Mouse (Mus musculus) testis, postnatal 10 days (tissue): Measurements from ENCODE around the gene Acvr1b.

ENCODE experiments used
- DNase-seq: peaks from one replicate; pipeline ENCODE4 v3.0.0; 2021; ENCODE audit warnings: low spot score

Gene Acvr1b

DNA sequence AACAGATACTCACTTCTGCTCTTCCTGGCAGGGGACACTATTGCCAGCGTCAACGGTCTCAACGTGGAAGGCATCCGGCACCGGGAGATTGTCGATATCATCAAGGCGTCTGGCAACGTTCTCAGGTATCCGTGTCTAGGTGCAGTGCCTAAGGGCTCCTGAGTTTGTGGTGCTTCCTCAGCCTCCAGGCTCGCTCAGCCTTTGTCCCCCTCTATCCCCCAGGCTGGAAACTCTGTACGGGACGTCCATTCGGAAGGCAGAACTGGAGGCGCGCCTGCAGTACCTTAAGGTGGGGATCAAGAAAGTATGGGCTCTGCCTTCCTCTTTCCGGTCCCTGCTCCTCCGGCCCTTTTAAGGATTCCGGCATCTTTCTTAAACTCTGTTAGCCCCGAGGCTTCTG is 56.6 kb downstream of the Acvr1b start:
- no peak for DNase-seq

DNA sequence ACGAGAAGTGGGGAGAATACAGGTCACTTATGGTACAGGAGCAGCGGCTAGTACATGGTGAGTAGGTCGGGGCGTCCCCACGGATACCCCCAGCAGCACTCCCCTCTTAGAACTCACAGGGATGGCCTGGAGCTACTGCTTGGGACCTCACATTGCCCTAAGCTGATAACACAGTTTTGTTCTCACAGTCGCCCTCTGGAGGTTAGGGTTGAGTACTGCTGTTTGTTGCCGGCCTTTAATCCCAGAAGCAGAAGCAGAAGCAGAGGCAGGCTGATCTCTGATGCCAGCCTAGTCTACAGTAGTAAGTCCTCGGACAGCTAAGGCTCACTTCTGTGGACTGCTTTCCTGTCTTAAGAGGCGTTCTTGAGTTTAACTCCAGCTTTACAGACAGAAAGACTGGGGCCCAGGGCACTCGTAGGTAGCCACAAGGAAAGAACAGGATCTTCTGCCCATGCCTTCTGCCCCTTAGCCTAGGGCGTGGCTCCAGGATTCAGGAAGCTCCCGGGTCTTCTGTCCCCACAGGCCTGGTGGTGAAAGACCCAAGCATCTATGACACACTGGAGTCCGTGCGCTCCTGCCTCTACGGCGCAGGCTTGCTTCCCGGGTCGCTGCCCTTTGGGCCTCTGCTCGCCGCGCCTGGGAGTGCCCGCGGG is 57.3 kb downstream of the Acvr1b start:
- DNase-seq, result no peak

DNA sequence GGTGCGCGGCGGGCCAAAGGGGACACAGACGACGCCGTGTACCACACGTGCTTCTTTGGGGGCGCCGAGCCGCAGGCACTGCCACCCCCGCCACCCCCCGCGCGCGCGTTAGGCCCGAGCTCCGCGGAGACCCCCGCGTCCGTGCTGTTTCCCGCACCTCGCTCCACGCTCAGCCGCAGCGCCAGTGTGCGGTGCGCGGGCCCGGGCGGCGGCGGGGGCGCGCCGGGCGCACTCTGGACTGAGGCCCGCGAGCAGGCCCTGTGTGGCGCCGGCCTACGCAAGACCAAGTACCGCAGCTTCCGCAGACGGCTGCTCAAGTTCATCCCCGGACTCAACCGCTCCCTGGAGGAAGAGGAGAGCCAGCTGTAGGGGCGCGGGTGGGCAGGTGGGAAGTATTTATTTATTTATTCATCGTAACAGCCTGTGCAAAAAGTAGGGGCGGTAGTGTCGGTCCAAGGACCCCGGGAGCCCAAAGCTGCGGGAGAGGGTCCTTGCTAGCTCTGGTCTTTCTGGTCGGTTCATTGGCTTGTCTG is 57.8 kb downstream of the Acvr1b start:
- DNase-seq, result no peak

DNA sequence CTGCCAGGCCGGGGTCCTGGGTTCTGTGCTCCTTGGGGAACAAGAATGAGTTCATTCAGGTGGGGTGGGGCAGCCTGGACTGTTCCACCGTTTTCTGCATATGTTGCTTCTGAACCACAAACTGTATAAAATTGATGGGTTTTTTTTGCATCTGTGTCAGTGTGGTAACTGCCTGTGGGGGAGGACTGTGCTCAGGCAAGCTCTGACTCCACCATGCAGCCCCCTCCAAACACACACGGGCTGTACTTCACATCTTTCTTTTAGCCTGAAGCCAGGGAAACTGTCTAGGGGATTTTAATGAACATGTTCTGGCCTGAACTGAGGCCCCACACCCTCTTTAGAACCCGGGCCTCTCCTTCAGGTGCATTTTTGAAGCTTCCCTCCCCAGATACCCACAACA is 58.7 kb downstream of the Acvr1b start:
- no peak for DNase-seq

DNA sequence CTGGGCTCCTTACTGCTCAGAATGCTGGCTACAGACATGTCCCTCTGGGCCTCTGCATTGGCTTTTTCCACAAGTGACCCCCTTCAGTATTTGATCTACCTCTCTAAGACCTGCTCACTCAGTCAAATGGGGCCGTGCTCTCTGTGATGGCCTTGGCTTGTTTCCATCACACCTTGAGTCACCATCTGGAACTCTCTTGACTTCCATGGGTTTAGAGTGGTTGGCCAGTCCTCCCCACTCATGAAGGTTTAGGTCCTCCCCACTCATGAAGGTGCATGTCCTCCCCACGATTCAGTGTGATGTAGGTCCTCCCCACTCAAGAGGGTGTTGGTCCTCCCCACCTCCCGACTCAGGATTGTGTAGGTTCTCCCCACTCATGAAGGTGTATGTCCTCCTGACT is 59.3 kb downstream of the Acvr1b start:
- DNase-seq, result no peak

DNA sequence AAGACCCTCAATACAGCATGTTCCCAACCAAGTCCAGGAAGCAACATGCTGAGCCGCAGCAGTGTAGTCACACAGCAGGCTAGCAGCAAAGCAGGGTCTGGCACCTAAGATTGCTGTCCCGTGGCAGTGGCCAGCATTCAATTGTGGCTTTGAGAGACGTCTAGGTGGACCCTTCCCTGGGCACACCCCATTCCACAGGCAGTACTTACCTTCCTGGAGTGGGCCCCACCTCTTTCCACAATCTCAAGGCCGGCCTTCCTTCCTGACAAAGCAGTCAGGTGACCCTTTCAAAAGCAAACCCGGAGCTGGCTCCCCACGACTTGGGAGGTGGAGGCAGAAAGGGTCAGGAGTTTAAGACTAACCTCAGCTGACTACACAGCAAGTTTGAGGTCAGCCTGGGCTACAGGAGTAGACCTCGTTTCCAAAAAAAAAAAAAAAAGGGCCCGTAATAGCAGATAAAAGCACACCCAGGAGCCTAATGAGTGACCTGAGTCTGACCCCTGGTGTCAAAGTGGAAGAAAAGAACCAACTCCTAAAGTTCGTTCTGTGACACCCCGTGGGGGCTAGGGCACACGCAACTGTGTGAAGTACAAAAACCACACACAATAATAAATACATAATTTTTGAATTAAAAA is 59.9 kb downstream of the Acvr1b start:
- no peak for DNase-seq

DNA sequence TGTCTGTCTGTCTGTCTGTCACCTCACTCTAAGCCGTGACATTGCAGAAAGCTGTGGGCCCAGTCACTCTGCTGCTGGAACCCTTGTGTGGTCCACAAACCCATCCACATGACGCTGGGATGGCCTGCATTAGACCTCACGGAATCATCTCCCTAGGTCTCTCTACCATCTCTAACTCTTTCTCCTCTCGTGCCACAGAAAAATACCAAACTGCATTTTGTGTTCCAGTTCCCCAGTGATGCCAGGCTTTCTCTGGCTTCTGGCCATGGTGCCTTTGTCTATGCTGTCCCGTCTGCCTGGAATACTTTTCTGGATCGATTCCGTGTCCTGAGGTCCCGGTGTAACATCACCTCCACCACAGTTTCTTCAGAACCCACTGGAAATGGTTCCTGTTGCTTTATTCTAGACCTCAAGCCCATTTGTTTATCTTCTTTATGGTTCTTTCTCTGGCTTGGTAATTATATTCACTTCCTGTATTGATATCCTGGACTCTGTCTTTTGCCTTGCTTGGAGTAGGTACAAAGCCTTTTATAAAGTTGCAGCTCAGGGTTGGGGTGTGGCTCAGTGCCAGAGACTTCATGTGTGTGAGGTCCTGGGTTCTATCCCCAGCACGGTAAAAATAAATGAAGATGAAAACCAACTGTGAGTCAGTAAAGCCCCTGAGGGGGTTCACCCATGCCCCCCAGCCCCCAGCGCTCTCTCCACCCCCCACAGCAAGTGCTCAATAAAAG is 60.9 kb downstream of the Acvr1b start:
- DNase-seq, result no peak

DNA sequence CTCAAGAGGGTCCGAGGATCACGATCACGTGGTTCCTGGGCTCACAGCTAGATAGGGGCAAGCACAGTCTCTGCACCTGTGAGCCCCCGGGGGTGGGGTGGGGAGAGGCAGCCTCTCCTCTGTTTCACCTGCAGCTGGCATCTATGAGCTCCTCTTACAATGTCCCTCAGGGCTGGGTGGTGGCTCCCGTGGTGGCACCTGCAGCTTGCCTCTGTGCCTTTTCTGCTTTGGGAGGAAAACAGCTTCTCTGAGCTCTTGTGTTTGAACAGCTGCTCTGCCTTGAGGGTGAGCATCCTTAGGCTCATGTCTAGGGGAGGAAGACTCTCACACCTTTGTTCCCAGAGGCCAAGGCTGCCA is 61.5 kb downstream of the Acvr1b start:
- no peak for DNase-seq

DNA sequence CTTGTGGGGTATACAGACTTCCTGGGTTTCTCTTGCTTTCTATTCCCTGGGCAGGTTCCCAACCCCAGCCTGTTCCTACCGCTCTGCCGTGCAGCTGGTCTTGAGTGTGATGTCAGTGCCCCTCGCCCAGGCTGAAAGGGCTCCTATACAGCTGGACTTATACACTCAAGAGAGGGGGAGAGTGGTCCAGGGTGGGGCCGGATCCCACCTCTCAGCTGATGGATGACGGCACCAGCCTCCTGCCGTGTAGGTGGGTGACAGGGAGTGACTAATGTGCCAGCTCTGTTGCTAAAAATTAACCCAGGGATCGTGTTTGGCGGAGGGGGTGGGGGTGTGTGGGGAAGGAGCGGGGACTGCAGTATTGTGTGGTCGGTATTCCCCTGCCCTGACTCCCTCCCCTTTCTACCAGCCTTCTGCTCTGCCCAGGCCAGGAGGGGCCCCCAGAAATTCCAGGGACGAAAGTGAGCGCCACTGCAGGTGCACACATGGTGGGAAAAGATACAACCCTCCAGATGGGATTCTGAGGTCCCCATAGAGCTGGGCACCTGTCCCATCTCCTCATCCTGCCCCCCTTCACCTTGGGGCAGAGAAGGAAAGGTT is 62.0 kb downstream of the Acvr1b start:
- no peak for DNase-seq

DNA sequence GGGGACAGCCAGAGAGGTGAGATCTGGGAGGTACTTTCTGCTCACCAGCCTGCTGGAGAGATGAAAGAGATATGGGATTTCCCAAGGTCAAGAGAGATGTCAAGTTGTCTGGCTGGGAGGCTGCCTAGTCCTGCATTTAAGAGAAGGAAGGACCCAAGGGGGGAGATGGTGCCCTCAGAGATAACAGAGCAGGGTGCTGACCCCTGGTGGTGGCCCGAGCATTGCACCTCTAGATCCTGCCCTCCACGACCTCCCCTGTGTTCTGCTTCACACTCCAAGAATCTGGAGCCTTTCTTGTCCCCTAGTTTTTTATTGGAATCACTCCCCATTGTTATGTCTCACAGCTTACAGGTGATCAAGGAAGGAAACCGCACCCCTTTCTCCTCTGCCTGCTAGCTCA is 63.0 kb downstream of the Acvr1b start:
- peak; percentile 88 for DNase-seq

DNA sequence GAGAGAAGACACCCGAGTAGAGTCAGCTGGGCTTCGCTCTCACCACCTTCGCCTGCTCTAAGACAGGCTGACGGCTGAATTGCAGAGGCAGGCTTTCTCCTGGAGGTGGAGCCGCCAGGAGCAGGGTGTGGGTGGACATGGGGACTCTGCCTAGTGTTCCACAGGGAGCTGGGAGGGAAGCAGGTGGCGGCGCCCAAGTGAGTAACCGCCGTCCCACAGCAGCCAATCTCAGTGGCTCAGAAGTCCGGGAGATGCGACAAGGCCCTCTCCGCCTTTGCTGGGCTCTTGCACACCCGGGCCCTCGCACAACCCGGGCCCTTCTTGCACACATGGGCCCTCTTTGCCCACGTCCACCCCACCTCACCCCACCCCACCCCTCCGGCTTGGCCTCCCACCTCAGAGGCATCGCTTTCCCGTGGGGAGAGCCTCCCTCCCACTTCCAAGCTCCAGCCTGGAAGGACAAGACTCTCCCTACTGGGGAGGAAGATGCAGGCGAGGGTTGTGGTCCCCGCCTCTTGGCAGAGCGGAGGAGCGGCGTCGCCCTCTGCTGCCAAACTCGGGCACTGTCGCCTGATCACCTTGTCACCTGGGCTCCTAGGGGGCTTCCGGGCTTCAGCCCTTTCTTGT is 65.1 kb downstream of the Acvr1b start:
- peak; percentile 81 for DNase-seq

DNA sequence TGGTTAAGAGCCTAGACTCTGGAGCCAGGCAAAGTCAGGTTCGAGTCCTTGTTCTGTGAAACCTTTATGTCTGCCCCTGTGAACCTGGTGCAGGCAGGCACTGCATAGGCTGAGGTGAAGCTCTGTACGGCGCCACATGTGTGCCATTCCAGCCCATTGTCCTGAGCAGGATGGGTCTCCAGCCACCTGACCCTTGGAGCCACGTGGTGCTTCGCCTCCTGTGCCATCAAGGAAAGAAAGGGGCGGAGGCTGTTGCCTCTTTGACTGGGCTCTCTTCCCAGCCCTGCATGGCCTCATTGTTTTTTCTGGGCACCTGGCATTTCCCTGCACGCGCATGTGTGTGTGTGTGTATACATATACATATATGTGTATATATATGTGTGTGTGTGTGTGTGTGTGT is 66.0 kb downstream of the Acvr1b start:
- no peak for DNase-seq

DNA sequence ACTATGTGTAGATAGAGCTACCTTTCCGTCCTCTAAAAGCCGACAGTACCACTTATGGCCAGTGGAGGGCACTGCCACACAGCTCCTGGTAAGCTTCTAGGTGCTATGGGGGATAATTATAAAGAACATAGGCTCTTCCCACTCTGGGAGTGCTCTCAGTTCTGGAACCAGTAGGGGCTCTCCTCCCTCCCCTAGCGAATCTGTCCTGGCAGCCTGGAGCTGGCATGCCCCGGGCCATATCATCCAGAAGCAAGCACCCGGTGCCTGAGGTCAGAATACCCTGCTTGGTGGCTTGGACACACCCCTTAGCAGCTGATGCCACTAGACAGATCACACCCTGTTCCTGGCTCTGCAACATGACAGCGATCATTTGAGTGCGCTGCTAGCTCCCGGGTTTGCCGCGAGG is 66.9 kb downstream of the Acvr1b start:
- DNase-seq, result peak; percentile 90

DNA sequence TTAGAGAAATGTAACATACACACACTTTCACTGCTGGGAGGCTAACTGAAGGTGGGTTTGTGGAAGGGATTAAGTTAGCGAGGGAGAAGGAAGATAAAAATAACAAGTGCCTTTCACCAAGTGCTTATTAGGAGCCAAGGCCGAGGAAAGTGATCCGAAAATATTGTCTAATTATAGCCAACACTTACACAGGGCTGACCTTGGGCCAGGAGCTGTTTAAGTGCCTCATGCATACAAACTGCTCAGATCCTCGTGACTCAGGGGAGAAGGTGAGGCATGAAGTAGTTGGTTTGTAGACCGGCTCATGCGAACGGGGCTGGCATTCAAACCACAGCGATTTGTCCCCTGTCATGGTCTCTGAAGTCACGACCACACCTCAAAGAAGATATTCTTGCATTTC is 67.4 kb downstream of the Acvr1b start:
- DNase-seq, result no peak

DNA sequence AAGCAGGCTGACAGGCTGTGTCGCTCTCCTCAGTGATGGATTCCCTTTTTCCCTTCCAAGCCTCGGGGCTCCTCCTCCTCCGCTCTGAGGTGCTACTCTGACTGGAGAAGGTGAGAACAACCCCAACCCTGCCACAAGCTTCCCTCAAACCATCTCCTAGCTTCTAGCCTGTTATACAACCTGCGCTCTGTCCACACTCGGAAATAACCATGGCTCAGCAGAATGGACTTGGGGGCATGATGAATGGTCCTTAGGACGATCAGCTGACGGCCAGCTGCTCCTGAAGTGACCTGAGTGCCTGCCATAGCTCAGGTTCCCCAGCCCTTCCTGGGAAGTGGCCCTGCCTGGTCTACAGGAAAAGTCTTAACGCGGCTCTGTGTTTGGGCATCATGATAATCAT is 68.0 kb downstream of the Acvr1b start:
- DNase-seq, result no peak

DNA sequence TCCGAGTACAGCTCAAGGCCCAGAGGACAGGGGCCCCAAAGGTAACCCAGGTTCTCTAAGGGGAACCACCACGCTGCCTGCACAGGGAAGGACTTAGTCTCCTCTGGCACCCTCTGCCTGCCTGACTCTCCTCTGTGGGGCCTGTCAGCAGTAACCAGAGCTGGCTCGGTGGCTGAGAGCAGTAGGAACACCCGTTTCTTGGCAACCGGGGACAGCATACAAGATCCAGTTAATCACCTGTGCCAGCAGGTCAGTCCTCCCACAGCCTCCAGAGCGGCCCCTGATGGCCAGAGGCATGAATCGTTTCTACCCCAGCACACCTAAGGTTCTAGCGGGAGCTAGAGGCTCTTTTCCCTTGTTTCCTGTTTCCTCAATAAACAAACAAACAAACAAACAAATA is 68.8 kb downstream of the Acvr1b start:
- DNase-seq, result peak; percentile 77

DNA sequence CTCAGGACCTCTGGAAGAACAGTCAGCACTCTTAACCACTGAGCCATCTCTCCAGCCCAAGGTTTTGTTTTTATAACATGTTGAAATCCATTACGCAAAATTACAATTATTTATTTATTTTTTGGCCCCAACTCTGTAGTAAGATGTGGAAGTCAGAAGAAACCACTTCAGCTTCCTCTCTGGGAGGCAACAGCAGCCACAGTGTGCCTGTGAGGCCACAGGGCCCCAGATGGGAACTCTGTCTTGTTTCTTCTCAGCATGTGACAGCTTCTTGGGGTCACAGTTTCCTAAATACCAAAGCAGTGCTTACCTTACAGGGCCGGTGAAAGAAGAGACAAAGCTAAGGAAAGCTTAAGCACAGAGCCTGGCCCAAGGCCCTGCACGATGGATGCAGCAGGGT is 70.1 kb downstream of the Acvr1b start:
- no peak for DNase-seq

DNA sequence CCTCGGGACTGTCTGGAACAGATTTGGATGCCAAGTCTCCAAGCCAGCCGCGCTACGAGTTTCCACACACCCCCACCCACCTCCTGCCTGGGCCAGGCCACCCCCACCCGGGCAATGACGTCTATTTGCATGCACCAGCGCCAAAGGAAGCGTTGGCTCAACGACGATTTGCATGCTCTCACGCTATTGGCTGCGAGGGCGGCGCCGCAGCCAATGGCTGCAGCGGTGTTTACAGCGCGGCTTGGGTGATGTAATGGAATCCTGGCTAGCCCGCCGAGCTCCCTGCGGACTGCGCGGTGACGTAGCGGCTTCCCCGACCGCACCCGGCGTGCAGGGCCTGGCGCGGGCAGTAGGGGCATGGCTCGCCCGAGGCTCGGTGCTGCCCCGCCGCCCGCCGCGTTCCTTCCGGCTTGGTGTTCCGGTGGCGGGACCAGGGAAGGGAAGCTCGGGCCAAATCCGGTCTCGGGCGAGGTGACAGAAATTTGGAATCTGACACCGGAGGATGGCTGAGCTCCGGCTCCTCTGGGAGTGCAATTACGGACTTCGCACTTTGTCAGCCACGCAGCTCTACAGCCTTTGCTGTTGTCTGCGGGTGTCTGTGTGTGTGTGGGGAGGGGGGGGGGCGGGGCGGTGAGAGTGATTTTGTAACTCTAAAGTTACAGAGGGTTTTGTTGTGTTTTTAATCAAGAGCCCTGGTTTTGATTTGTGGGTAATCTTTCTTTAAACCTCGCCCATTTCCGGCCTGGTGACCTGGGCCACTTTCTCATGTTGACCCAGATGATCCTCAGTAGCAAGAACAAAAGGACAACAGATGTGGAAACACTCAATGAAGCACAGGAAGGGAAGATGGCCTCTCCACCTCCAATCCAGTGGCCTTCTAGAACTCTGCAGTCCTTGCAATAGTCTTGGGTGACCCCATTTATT is 72.6 kb downstream of the Acvr1b start:
- DNase-seq, result peak; percentile 93

DNA sequence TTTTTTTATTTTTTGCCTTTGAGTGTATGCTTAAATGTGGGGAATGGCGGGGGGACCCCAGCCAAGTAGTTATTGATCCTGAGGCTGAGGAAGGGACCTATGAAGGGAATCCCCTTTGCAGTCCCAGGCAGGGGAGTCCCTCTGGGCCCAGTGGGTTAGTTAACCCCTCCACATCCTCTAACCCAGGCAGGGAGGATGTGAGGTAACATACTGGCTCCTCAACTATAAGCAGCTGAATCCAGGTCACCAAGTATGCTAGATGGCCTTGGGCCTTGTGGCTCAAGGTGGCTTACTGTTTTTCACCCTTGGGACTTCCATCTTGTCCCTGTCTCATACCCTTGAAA is 73.3 kb downstream of the Acvr1b start:
- DNase-seq, result no peak

DNA sequence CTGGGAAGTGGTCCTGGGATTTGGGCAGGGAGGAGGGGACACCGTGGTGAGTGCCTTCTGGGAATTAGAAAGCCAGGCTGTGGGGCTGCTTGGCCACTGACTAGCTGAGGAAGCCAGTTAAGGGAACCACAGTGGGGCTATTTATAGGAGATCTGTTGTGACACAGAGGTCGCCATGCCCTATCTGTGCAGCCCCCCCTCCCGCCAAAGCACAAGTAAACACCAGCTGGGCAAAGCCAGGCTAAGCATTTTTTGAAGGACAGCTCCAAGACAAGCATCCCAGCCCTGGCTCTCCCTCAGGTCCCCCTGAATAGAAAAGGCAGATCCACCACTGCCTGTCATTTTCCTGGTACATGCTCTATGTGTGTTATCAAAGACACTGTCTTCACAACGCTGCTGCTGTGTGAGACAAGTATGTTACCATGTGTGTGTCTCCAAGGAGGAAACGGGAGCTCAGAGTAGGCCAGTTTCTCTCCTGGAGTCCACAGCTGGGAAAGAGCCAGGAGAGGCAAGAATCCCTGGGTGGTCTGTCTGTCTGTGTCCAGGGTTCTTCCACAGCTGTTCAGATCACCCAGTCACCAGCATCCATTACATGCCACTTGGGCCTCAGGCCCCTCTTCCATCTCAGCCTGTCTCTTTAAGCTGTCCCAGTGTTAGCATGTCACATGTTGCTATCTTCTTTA is 74.3 kb downstream of the Acvr1b start:
- no peak for DNase-seq

DNA sequence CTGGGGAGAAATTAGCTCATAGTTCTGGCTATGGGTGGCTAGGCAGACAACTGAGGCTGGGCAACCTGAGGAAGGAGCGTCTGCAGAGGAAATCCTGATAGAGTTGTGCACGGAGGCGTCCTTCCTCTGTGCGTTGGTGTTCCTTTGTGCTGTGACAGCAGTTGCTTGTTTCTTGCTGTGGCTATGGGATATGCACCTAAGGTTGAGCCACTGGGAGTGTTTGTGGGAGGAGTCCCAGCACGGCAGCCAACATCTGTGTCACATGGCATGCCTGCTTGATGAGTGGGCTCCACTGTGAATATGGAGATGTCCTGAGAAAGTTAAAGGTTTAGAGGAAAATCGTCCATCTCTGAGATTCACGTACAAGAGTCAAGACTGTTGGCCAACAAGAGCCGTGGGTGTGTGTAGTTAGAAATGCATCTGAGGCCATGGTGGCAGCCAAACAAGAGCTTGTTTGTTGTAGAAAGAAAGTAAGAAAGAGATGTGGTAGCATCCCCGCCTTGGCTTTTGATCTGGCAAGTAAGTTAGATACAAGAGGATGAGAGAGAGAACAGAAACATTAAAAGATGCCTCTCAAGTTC is 76.4 kb downstream of the Acvr1b start:
- DNase-seq, result no peak
